Mouse (Mus musculus) spleen, postnatal 10 days (tissue): ENCODE data around the gene Alkbh5.

ENCODE experiments used
- DNase-seq, 2 experiments: peaks; one replicate each; pipeline ENCODE4 v3.0.0; 2021 to 2022; ENCODE audit warnings: low spot score in 2 of 2

Alkbh5 gene

GRCm38 (mm10) chr11:60536180-60536858, at the start of gene Alkbh5:
Gene Alkbh5 (plus strand): TSS chr11:60536381.
- DNase-seq, result peak in 1 of 2 experiments; percentile 40

GRCm38 (mm10) chr11:60492726-60493125, 43.5 kb upstream of the Alkbh5 start:
- no peak for DNase-seq

DNA sequence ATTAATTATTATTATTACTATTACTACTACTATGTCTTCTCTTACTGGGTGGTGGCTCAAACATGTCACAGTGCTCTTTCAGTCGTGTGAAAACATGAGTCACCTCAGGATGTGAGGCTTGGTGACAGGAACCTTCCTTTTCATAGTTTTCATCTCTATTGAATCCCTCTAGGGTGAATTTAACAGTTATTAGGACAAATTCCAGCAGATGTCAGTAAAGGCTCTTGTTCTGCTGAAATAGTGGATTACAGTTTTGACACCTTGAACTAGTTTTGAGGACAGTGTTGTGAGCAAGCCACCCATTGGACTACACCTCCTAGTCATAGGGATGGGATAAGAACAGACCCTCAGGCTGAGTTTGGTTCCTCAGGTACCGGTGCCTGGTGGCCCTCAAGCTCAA, 40.5 kb upstream of the Alkbh5 start:
- DNase-seq, result no peak

DNA sequence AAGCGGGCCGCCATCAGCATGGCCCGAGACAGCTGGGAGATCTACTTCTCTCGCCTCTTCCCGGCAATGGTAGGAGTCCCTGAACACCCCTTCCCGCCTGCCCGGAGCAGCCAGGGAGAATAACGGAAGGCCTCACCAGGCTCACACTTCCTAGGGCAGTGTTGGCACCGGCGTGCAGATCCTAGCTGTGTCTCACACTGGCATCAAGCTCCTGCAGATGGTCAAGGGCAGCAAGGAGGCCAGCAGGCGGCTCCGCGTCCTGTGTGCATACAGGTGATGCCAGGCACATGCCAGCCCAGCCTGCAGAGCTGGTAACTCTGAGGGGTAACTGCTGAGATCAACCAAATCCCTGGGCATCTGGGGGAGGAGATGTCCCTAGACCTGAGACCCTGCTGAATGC, 28.9 kb upstream of the Alkbh5 start:
- no peak for DNase-seq

DNA sequence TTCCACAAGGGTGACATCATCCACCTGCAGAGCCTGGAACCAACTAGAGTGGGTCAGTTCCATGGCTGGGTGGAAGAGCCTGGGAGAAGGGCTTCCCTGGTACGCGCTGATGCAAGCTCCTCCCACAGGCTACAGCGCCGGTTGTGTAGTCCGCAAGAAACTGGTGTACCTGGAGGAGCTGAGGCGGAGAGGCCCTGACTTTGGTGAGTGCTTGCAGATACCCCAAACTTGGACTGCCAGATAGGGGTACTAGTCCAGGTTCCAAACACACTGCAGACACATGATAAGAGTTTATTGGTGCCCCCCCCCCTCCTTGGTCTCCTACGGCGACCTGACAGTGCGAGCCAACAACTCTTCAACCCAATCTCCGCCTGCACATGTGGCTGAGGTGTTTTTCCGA, 27.2 kb upstream of the Alkbh5 start:
- peak; percentile 60 to 74 for DNase-seq

DNA sequence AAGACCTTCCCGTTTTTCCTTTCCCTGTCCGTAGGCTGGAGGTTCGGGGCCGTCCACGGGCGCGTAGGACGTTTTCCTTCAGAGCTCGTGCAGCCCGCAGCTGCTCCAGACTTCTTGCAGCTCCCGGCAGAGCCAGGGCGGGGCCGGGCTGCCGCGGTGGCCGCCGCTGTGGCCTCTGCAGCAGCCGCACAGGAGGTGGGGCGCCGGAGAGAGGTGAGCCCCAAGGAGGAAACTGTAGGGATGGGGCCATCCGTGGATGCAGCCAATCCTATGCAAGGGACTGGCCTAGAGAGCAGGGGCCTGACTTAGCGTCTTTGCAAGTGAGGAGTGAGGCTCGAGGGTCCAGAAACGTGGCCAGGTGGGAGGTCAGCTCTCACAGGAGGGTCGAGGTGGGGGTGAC, 26.7 kb upstream of the Alkbh5 start:
- peak in 1 of 2 experiments; percentile 62 for DNase-seq

DNA sequence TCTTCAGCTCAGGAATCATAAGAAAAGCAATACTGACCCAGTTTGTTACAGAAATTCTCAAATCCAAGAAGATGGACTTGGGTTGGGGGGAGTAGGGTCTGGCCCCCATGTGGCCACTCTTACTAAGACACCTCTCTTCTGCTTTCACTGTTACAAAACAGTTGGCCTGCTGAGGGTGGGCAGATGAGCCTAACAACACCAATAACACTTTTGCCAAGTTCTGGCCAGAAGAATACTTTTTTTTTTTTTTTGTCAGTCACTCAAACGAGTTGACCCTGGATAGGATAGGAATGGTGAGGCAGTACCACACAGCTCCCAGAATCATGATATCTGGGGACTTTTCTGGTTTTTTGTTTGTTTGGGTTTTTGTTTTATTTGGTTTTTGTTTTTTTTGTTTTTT, 24.3 kb upstream of the Alkbh5 start:
- no peak for DNase-seq

DNA sequence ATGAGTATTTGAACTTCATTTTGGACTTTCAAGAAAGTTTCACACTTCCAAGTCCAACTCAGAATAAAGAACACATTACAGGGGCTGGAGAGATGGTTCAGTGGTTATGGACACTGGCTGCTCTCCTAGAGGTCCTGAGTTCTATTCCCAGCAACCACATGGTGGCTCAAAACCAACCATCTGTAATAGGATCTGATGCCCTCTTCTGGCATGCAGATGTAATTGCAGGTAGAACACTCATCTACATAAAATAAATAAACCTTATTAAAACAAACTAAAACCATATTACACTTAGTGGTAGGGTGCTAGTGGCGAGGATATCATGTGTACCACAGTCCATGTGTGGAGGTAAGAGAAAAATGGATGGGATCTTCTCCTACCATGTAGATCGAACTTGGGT, 23.7 kb upstream of the Alkbh5 start:
- DNase-seq, result no peak

GRCm38 (mm10) chr11:60514941-60515340, 21.2 kb upstream of the Alkbh5 start:
- DNase-seq, result no peak

DNA sequence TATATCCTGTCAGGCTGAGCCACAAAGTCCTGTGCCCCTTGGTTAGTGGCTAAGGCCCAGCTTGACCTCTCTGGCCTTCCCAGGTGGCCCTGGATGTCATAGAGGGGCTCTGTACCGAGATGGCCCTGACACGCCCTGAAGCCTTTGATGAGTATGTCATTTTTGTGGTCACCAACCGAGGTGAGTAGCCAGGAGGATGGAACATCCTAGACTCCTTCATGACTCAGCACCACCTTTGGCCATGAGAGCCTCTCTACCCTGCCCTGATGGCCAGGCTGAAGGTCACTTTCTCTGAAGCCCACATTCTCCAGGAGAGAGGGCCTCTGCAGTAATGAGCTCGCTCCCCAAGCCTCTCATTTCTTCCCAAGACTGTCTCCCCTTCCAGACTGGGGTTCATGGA, 17.9 kb upstream of the Alkbh5 start:
- no peak for DNase-seq

GRCm38 (mm10) chr11:60522027-60522426, 14.2 kb upstream of the Alkbh5 start:
- no peak for DNase-seq

DNA sequence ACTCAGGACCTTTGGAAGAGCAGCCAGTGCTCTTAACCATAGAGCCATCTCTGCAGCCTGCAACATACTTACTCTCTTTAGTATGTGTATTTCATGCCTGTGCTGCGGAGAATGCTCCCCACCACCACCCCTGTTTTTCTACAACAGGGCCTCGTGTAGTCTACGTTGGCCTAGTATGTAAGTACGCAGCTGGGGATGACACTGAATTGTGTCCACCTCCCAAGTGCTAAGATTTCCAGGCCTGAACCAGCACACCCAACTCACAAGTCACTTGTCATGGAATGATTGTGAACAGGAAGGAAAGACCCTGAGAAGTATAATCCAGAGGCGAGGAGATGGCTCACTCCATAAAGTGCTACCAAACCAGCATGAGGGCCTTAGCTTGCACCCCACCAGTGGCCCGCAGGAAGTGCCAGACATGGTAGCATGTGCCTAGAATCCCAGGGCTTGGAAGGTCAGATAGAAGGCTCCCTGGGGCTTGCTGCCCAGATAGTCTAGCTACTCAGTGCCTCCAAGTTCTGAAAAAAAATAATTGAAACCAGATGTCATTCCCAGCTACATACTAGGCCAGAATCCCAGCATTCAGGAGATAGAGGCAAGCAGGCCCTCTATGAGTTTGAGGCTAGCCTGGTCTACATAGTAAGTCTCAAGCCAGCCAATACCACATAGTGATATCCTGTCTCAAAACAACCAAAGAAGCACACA, 13.4 kb upstream of the Alkbh5 start:
- DNase-seq, result no peak

DNA sequence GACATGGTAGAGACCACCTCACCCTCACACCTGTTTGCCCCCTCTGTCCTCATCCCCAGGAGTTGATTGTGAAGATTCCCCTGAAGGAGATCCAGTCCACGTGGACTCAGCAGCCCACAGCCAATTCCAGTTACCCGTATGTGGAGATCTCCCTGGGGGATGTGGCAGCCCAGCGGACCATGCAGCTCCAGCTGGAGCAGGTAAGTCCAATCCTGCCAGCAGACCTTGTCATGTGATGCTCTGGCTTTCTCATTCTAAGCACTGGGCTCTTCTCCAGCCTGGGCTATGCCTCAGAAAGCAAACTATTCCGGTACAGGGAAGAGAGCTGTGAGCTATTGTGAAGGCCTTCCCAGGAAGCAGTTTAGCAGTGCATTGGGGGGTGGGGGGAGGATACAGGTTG, 9.7 kb upstream of the Alkbh5 start:
- no peak for DNase-seq

DNA sequence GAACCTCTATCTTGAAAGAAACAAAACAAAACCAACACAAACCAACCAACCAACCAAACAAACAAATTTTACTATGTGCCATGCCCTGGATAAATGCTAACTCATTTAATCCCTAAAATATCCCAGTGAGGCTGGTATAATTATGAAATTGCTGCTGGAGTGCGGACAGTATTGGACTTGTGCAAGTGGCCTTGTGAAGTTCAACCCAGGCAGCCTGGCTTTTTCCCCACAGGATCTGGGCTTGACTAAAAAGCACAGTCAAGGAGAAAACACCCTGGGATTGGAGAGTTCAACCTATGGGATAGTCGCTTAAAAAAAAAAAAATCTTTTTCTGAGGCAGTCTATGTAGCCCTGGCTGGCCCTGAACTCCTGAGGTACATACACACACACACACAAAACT, 505 bp upstream of the Alkbh5 start:
- no peak for DNase-seq

GRCm38 (mm10) chr11:60536859-60537467, 782 bp downstream of the Alkbh5 start:
- DNase-seq, result peak; percentile 86 to 89

- DNase-seq, result peak; percentile 89 to 97
Measured at GRCm38 (mm10) chr11:60537468-60538347, 1.5 kb downstream of the Alkbh5 start.

DNA sequence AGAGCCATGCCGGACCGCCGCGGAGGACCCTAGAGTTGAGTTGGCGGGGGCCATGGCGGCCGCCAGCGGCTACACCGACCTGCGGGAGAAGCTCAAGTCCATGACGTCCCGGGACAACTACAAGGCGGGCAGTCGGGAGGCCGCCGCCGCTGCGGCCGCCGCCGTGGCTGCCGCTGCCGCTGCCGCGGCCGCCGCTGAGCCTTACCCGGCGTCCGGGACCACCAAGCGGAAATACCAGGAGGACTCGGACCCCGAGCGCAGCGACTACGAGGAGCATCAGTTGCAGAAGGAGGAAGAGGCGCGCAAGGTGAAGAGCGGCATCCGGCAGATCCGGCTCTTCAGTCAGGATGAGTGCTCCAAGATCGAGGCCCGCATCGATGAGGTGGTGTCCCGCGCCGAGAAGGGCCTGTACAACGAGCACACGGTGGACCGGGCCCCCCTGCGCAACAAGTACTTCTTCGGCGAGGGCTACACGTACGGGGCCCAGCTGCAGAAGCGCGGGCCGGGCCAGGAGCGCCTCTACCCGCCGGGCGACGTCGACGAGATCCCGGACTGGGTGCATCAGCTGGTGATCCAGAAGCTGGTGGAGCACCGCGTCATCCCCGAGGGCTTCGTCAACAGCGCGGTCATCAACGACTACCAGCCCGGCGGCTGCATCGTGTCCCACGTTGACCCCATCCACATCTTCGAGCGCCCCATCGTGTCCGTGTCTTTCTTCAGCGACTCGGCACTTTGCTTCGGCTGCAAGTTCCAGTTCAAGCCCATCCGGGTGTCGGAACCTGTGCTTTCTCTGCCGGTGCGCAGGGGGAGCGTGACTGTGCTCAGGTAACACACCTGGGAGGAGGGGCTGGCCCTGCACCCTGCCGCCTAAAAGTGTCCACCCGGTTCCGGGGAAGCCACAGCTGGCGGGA, 2.4 kb downstream of the Alkbh5 start:
- peak; percentile 59 to 70 for DNase-seq

DNA sequence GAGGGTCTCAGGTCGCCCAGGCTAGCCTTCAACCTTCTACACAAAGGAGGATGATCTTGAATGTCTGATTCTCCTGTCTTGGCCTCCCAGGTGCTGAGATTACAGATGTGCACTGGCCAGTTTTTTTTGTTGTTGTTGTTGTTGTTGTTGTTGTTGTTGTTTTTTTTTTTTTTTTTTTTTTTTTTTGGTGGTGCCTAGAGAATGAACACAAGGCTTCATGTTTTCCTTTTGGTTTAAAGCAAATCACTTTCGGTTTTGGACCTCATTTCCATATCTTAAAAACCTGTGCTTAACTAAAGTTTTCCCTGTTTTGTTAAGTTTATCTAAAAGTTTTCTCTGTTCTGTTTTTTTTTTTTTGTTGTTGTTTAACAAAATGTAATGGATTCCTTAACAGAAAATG, 3.4 kb downstream of the Alkbh5 start:
- no peak for DNase-seq

GRCm38 (mm10) chr11:60540002-60540610, 3.9 kb downstream of the Alkbh5 start:
- peak in 1 of 2 experiments; percentile 15 for DNase-seq

GRCm38 (mm10) chr11:60540761-60541160, 4.6 kb downstream of the Alkbh5 start:
- DNase-seq, result no peak

GRCm38 (mm10) chr11:60541831-60542230, 5.7 kb downstream of the Alkbh5 start:
- DNase-seq, result no peak
